Mouse (Mus musculus): ENCODE results near the gene Cep44.

Cep44 gene

DNA sequence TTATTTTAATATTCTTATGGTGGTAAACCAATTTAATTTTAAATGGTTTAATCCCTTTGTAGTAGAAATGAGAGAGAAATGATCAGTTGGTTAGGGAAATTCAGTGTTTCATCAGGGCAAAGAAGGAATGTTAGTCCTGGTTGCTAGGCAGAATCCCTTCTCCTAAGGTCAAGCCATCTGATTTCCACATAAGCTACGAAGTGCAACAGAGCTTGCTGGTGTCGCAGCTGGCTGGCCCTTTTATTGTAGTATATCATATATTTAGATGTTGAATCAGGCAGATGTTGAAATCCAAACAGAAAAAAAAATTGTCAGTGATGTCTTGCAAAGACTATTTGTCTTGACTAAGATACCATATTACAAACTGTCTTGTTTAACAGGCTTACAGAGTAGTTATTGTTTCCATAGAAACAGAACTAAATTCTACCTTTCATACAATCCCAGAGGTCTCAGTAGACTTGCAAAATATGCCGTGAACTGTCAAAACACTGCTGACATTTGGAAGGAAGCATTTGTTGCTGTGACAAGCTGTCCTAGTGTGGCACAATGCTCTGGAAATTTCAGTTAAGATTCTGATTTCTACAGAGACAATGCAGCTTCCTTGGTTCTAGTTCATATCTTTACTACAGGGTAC is 42.4 kb downstream of the Cep44 start:
- in situ Hi-C loops (cut with MboI; ENCODE audit: low pct_unique_long_range_greater_than_20kb in 1 of 2, low sequenced_read_pairs in 2 of 2, unreplicated experiment in 1 of 2): no loop called here

DNA sequence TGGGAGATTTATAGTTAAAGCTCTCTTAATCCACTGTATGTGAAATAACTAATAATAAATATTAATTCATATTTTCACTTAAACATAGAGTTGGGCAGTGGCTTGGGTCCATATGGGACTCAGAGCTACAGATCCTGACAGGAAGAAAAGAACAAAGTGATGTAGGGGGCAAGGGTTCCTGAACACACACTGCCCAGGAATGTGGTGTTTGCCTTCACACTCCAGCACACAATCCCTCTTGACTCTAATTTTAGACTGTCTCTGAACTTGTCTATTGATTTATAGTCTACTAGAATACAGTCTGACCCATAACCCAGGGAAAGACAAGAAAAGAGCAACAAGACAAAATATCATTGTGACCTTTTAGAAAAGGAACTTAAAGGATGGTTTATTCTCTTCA is 48.9 kb downstream of the Cep44 start:
- in situ Hi-C loops (cut with MboI; ENCODE audit: low pct_unique_long_range_greater_than_20kb in 1 of 2, low sequenced_read_pairs in 2 of 2, unreplicated experiment in 1 of 2): no loop called here

DNA sequence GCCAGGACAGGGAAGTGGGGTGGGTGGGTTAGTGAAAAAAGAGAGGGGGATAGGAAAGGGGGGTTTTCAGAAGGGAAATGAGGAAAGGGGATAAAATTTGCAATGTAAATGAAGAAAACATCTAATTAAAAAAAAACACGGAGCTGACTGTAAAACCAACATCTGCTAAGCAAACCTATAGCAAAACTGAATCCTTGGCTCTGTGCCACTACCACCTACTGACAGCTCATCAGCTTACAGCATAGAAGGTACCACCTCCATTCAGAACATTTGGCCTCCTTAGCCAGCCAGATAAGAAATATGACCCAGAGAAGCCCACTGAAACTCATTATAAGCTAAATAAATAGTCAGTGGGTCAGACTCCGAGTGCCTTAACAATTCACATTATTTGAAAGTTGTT is 61.4 kb downstream of the Cep44 start:
- in situ Hi-C loops (cut with MboI; ENCODE audit: low pct_unique_long_range_greater_than_20kb in 1 of 2, low sequenced_read_pairs in 2 of 2, unreplicated experiment in 1 of 2): loop anchor here in 1 of 2 experiments (10.0 kb wide), 1 partner anchor 425 kb away; no protein-coding TSS in a partner anchor

DNA sequence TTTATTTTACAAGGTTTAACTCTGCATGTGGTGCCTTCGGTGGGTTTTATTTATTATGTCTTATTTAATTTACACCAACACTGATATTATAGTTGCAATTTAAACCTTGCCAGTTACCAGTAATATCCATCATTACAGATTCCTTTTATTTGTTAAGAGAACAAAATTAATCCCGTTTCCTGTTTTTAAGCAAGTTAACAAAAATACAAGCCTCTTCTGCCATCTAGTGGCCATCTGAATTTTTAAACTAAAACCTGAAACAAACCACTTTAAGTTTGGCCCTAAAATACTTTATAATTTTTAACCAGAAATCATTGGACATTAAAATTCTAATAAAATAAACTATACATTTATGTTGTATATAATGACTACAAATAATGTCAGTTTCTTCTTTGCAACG is 64.8 kb downstream of the Cep44 start:
- in situ Hi-C loops (cut with MboI; ENCODE audit: low pct_unique_long_range_greater_than_20kb in 1 of 2, low sequenced_read_pairs in 2 of 2, unreplicated experiment in 1 of 2): loop anchor here in 1 of 2 experiments (10.0 kb wide), 1 partner anchor 421 kb away; no protein-coding TSS in a partner anchor
